Mouse (Mus musculus) cerebellum, adult 2 months (tissue): ENCODE results near the gene Acss1.

ENCODE experiments used
- CTCF ChIP-seq: fragments of 200-500 bp; IDR thresholded peaks from 2 replicates; pipeline ENCODE4 v1.5.1; 2011; ENCODE audit warnings: low read depth, mild to moderate bottlenecking, control low read depth, low read length, moderate library complexity, borderline replicate concordance; ENCODE audit not compliant: insufficient read depth
- POLR2A ChIP-seq: fragments of 200-500 bp; IDR thresholded peaks from 2 replicates; pipeline ENCODE4 v1.6.1; 2011; ENCODE audit warnings: low read length, control low read depth, borderline replicate concordance; ENCODE audit not compliant: insufficient read depth

- TF ChIP-seq CTCF (no peak), POLR2A (no peak)
Observed at GRCm38 (mm10) chr2:150569847-150570590, 98.3 kb downstream of the Acss1 start, which contains the start of gene Cst7.
